Mouse (Mus musculus) MEL (cell line): ENCODE results near the gene Pld4. TPM values are rescaled to one million over a fixed set of nuclear protein-coding genes. Genes with fewer than 3 reads are reported as not detected.

Experiments
- DNase-seq: peaks from one replicate; pipeline ENCODE4 v3.0.0; 2011; ENCODE audit warnings: low read depth, low spot score
- H3K27ac ChIP-seq: 2 replicates; pipeline ENCODE4 v1.5.1; 2012; ENCODE audit warnings: low read depth, mild to moderate bottlenecking, control low read depth, low read length, moderate library complexity; ENCODE audit not compliant: control insufficient read depth
- H3K27me3 ChIP-seq, 2 experiments: fragments of 150-350 bp in 1 of 2; sonication (generic) in 1 of 2; 2 replicates each; pipeline ENCODE4 v1.6.1; 2012; ENCODE audit warnings: low read length in 2 of 2, mild to moderate bottlenecking in 2 of 2, improper control_type of control experiment in 1 of 2, moderate library complexity in 1 of 2; ENCODE audit not compliant: insufficient read depth in 2 of 2, control insufficient read depth in 1 of 2
- H3K36me3 ChIP-seq, 2 experiments: 2 replicates each; pipeline ENCODE4 v1.6.1; 2012 to 2014; ENCODE audit warnings: low read length in 2 of 2, improper control_type of control experiment in 1 of 2, inconsistent platforms in 1 of 2, mild to moderate bottlenecking in 1 of 2; ENCODE audit not compliant: insufficient read depth in 2 of 2, control insufficient read depth in 1 of 2
- H3K4me1 ChIP-seq, 2 experiments: fragments of 150-350 bp in 1 of 2; sonication (generic) in 1 of 2; 2 replicates each; pipeline ENCODE4 v1.6.1; 2012; ENCODE audit warnings: low read length in 2 of 2, improper control_type of control experiment in 1 of 2, mild to moderate bottlenecking in 1 of 2; ENCODE audit not compliant: insufficient read depth in 2 of 2, control insufficient read depth in 1 of 2
- H3K4me3 ChIP-seq, 2 experiments: fragments of 150-350 bp in 1 of 2; sonication (generic) in 1 of 2; 2 replicates each; pipeline ENCODE4 v1.5.1; 2012; ENCODE audit warnings: low read depth in 2 of 2, low read length in 2 of 2, mild to moderate bottlenecking in 2 of 2, moderate library complexity in 2 of 2, control low read depth in 1 of 2, improper control_type of control experiment in 1 of 2; ENCODE audit not compliant: control insufficient read depth in 1 of 2, insufficient read depth in 1 of 2
- H3K79me2 ChIP-seq: 2 replicates; pipeline ENCODE4 v1.6.1; 2012; ENCODE audit warnings: mild to moderate bottlenecking, low read length, moderate library complexity; ENCODE audit not compliant: control insufficient read depth, poor library complexity, insufficient read depth
- H3K9ac ChIP-seq: 2 replicates; pipeline ENCODE4 v1.6.1; 2012; ENCODE audit warnings: low read depth, mild to moderate bottlenecking, control low read depth, low read length, moderate library complexity; ENCODE audit not compliant: control insufficient read depth, poor library complexity, severe bottlenecking
- H3K9me3 ChIP-seq: fragments of 150-350 bp; sonication (generic); replicated peaks from 2 replicates; pipeline ENCODE4 v1.6.1; 2012; ENCODE audit warnings: mild to moderate bottlenecking, low read length, improper control_type of control experiment, moderate library complexity; ENCODE audit not compliant: insufficient read depth
- BHLHE40 ChIP-seq: IDR thresholded peaks from 2 replicates; pipeline ENCODE4 v1.6.1; 2012; ENCODE audit warnings: low read depth, mild to moderate bottlenecking, inconsistent platforms, low read length, improper control_type of control experiment, borderline replicate concordance
- CHD2 ChIP-seq: IDR thresholded peaks from 2 replicates; pipeline ENCODE4 v1.6.1; 2011; ENCODE audit warnings: low read length, improper control_type of control experiment
- CTCF ChIP-seq, 3 experiments: IDR thresholded peaks in 2 of 3; conservative IDR thresholded peaks in 1 of 3; 2 replicates each; pipeline ENCODE4 v1.5.1; 2011 to 2012; ENCODE audit warnings: low read length in 3 of 3, low read depth in 2 of 3, mild to moderate bottlenecking in 2 of 3, improper control_type of control experiment in 1 of 3, inconsistent platforms in 1 of 3, mixed read lengths in 1 of 3, moderate library complexity in 1 of 3; ENCODE audit not compliant: control insufficient read depth in 1 of 3, insufficient read depth in 1 of 3, poor library complexity in 1 of 3, severe bottlenecking in 1 of 3
- EP300 ChIP-seq, 2 experiments: IDR thresholded peaks; 2 replicates each; pipeline ENCODE4 v1.6.1; 2011; ENCODE audit warnings: improper control_type of control experiment in 2 of 2, low read length in 2 of 2, low read depth in 1 of 2, mild to moderate bottlenecking in 1 of 2
- ETS1 ChIP-seq: IDR thresholded peaks from 2 replicates; pipeline ENCODE4 v1.6.1; 2012; ENCODE audit warnings: low read depth, mild to moderate bottlenecking, inconsistent platforms, low read length, improper control_type of control experiment, moderate library complexity
- GABPA ChIP-seq: IDR thresholded peaks from 2 replicates; pipeline ENCODE4 v1.6.1; 2012; ENCODE audit warnings: low read depth, mild to moderate bottlenecking, inconsistent platforms, low read length, improper control_type of control experiment, moderate library complexity
- HCFC1 ChIP-seq: IDR thresholded peaks from 2 replicates; pipeline ENCODE4 v1.6.1; 2012; ENCODE audit warnings: low read depth, mild to moderate bottlenecking, inconsistent platforms, low read length, improper control_type of control experiment, moderate library complexity
- KAT2A ChIP-seq: conservative IDR thresholded peaks from 2 replicates; pipeline ENCODE4 v1.6.1; 2012; ENCODE audit warnings: low read depth, low read length, improper control_type of control experiment, inconsistent platforms
- MAFK ChIP-seq: IDR thresholded peaks from 2 replicates; pipeline ENCODE4 v1.6.1; 2011; ENCODE audit warnings: low read depth, mild to moderate bottlenecking, low read length, improper control_type of control experiment, borderline replicate concordance
- MAX ChIP-seq: IDR thresholded peaks from 2 replicates; pipeline ENCODE4 v1.6.1; 2011; ENCODE audit warnings: low read length, improper control_type of control experiment
- MAZ ChIP-seq: IDR thresholded peaks from 2 replicates; pipeline ENCODE4 v1.6.1; 2012; ENCODE audit warnings: low read depth, mild to moderate bottlenecking, inconsistent platforms, low read length, improper control_type of control experiment
- NELFE ChIP-seq: IDR thresholded peaks from 2 replicates; pipeline ENCODE4 v1.6.1; 2011; ENCODE audit warnings: low read depth, low read length, improper control_type of control experiment
- NRF1 ChIP-seq: IDR thresholded peaks from 2 replicates; pipeline ENCODE4 v1.6.1; 2014; ENCODE audit warnings: low read depth, mild to moderate bottlenecking, inconsistent platforms, low read length, improper control_type of control experiment, moderate library complexity; ENCODE audit not compliant: poor library complexity, insufficient read depth, severe bottlenecking
- POLR2A ChIP-seq, 2 experiments: IDR thresholded peaks; 2 replicates each; pipeline ENCODE4 v1.6.1; 2011 to 2012; ENCODE audit warnings: low read length in 2 of 2, mild to moderate bottlenecking in 2 of 2, control low read depth in 1 of 2, improper control_type of control experiment in 1 of 2, low read depth in 1 of 2, moderate library complexity in 1 of 2; ENCODE audit not compliant: control insufficient read depth in 1 of 2, insufficient read depth in 1 of 2, poor library complexity in 1 of 2
- POLR2AphosphoS5 ChIP-seq: IDR thresholded peaks from 2 replicates; pipeline ENCODE4 v1.6.1; 2012; ENCODE audit warnings: low read depth, borderline replicate concordance, mild to moderate bottlenecking, inconsistent platforms, low read length, moderate library complexity, mixed read lengths
- RAD21 ChIP-seq: IDR thresholded peaks from 2 replicates; pipeline ENCODE4 v1.6.1; 2011; ENCODE audit warnings: mild to moderate bottlenecking, low read depth, low read length, improper control_type of control experiment
- SMC3 ChIP-seq: IDR thresholded peaks from 2 replicates; pipeline ENCODE4 v1.6.1; 2011; ENCODE audit warnings: low read depth, low read length, improper control_type of control experiment
- TBP ChIP-seq: IDR thresholded peaks from 2 replicates; pipeline ENCODE4 v1.8.0; 2011; ENCODE audit warnings: low read depth, low read length, improper control_type of control experiment
- TCF12 ChIP-seq: IDR thresholded peaks from 2 replicates; pipeline ENCODE4 v1.6.1; 2014; ENCODE audit warnings: low read depth, mild to moderate bottlenecking, inconsistent platforms, low read length, improper control_type of control experiment, moderate library complexity
- UBTF ChIP-seq: IDR thresholded peaks from 2 replicates; pipeline ENCODE4 v1.6.1; 2012; ENCODE audit warnings: low read depth, mild to moderate bottlenecking, inconsistent platforms, low read length, improper control_type of control experiment, moderate library complexity, borderline replicate concordance; ENCODE audit not compliant: insufficient read depth
- USF2 ChIP-seq, 2 experiments: IDR thresholded peaks; 2 replicates each; pipeline ENCODE4 v1.6.1; 2011 to 2012; ENCODE audit warnings: improper control_type of control experiment in 2 of 2, low read length in 2 of 2, borderline replicate concordance in 1 of 2, inconsistent platforms in 1 of 2, low read depth in 1 of 2, mild to moderate bottlenecking in 1 of 2; ENCODE audit not compliant: insufficient read depth in 1 of 2
- ZC3H11A ChIP-seq: IDR thresholded peaks from 2 replicates; pipeline ENCODE4 v1.6.1; 2012; ENCODE audit warnings: low read depth, mild to moderate bottlenecking, inconsistent platforms, low read length, improper control_type of control experiment
- ZNF384 ChIP-seq: IDR thresholded peaks from 2 replicates; pipeline ENCODE4 v1.6.1; 2012; ENCODE audit warnings: low read depth, mild to moderate bottlenecking, inconsistent platforms, low read length, improper control_type of control experiment
- polyA plus RNA-seq, 2 experiments: library from polyadenylated mRNA; stranded (reverse) in 1 of 2; unstranded in 1 of 2; fragments of >175 nt in 1 of 2; fragments of >200 nt in 1 of 2; gene quantifications; 2 replicates each; pipeline versions ENCODE4 v1.2.1 to v1.2.4; 2012; ENCODE audit warnings: low replicate concordance in 2 of 2, low read depth in 1 of 2; ENCODE audit not compliant: insufficient read length in 2 of 2, insufficient read depth in 1 of 2, missing spikeins in 1 of 2
- total RNA-seq: library from RNA; depleted of rRNA; stranded (reverse); fragments of 300-350 nt; gene quantifications from 2 replicates; pipeline ENCODE4 v1.2.3, GENCODE M21; 2012

Gene Pld4
- total and polyA plus RNA-seq, 3 experiments = 9.7 to 16.4 TPM; not detected in 1

GRCm38 (mm10) chr12:112730808-112731207 is 29.6 kb upstream of the Pld4 start:
- DNase-seq = no peak
- no peaks in the 10 kb centered on the region for H3K4me1 ChIP-seq
- H3K4me3 ChIP-seq = no peak overlapping the region
- no peaks in the 10 kb centered on the region for H3K9me3 ChIP-seq
- H3K27ac ChIP-seq = no peak overlapping the region
- no peak overlapping the region for H3K9ac ChIP-seq
- no peaks in the 10 kb centered on the region for H3K36me3 ChIP-seq
- H3K27me3 ChIP-seq = no peaks in the 10 kb centered on the region
- H3K79me2 ChIP-seq = no peaks in the 10 kb centered on the region
- TF ChIP-seq BHLHE40 (no peak), ETS1 (no peak), NELFE (no peak), MAZ (no peak), GABPA (no peak), CTCF (IDR thresholded peaks at IDR 0.05 in 2 of 3, conservative IDR thresholded peaks at IDR 0.05 in 1 of 3; ENCODE audit: control insufficient read depth in 1 of 3, insufficient read depth in 1 of 3, low read depth in 2 of 3, low read length in 3 of 3, poor library complexity in 1 of 3, severe bottlenecking in 1 of 3) (no peak), UBTF (no peak), KAT2A (no peak), EP300 (IDR thresholded peaks at IDR 0.05; ENCODE audit: low read depth in 1 of 2, low read length in 2 of 2) (no peak), CHD2 (no peak), SMC3 (no peak), MAFK (no peak), RAD21 (no peak), MAX (no peak), ZC3H11A (no peak), TBP (no peak), NRF1 (no peak), ZNF384 (no peak), POLR2AphosphoS5 (no peak)
- TF ChIP-seq, all 39 proteins: peak for 0

- Histone ChIP-seq H3K36me3 (no peaks in the 10 kb centered on the region), H3K27ac (no peak overlapping the region), H3K27me3 (no peaks in the 10 kb centered on the region), H3K79me2 (no peaks in the 10 kb centered on the region), H3K9me3 (no peaks in the 10 kb centered on the region), H3K9ac (no peak overlapping the region), H3K4me1 (no peaks in the 10 kb centered on the region), H3K4me3 (no peak overlapping the region)
- TF ChIP-seq USF2 (IDR thresholded peaks at IDR 0.05; ENCODE audit: borderline replicate concordance in 1 of 2, insufficient read depth in 1 of 2, low read depth in 1 of 2, low read length in 2 of 2) (no peak), MAX (no peak), POLR2A (IDR thresholded peaks at IDR 0.05; ENCODE audit: control insufficient read depth in 1 of 2, insufficient read depth in 1 of 2, low read depth in 1 of 2, low read length in 2 of 2, poor library complexity in 1 of 2) (no peak), CHD2 (no peak), NRF1 (no peak), HCFC1 (no peak), NELFE (no peak), ZNF384 (no peak), TCF12 (no peak)
- no peak for DNase-seq
Observed at GRCm38 (mm10) chr12:112732591-112732990, 27.9 kb upstream of the Pld4 start.
